Mouse (Mus musculus): ENCODE data around the gene Stk19. TPM values are rescaled to one million over a fixed set of nuclear protein-coding genes. Genes with fewer than 3 reads are reported as not detected.
"Not testable (repeated sequence)": the region's sequence is repeated elsewhere in the genome, so short reads cannot be mapped to it uniquely, and the experiment has no call there.

Gene Stk19
- total and polyA plus RNA-seq, 2 experiments: 7.9 to 19.8 TPM

- H3K9ac ChIP-seq (ENCODE audit: low read depth, low read length); DNase-seq (ENCODE audit: extremely low read depth, low read depth, low spot score); H3K4me3 ChIP-seq (ENCODE audit: insufficient read depth, low read depth, low read length); H3K36me3 ChIP-seq (ENCODE audit: control insufficient read depth, insufficient read depth, low read length); H3K79me2 ChIP-seq (ENCODE audit: control insufficient read depth, insufficient read depth, low read length); H3K27me3 ChIP-seq (ENCODE audit: control insufficient read depth, insufficient read depth, low read length); H3K27ac ChIP-seq (replicated peaks; ENCODE audit: insufficient read depth, low read depth, low read length): not testable (repeated sequence)
- WGBS: 68% methylated on average over 12 of the region's 12 CpGs
- peaks cover 15% of the 10 kb centered on the region for H3K4me1 ChIP-seq (ENCODE audit: control insufficient read depth, insufficient read depth, low read length)
- TF ChIP-seq CTCF (IDR thresholded peaks at IDR 0.05; ENCODE audit: low read depth, low read length): peak; percentile 83
Observed at GRCm38 (mm10) chr17:34813747-34814146, 23.0 kb downstream of the Stk19 start.

DNA sequence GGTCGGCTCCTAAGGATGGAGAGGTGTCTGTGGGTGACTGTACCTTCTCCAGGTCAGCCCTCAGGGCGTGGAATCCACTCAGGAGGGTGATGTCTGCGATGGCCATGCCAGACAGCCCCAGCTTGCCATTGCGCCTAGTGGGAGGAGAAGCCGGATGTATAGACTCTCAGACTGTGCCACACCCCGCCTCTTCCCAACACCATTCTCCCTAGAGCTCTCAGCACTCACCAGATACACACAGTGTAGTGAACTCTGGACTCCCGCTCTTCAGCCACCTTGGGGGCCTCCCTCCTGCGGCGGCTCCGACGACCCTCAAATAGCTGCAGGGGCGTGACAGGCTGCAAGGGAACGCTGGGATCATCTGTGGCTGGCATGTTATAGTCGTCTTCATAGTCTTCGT lies 25.5 kb downstream of the Stk19 start:
- no peak overlapping the region for H3K4me3 ChIP-seq (ENCODE audit: insufficient read depth, low read depth, low read length)
- H3K27ac ChIP-seq (replicated peaks; ENCODE audit: insufficient read depth, low read depth, low read length): no peak overlapping the region
- no peaks in the 10 kb centered on the region for H3K36me3 ChIP-seq (ENCODE audit: control insufficient read depth, insufficient read depth, low read length)
- DNase-seq (ENCODE audit: extremely low read depth, low read depth, low spot score): no peak
- H3K9ac ChIP-seq (ENCODE audit: low read depth, low read length): no peak overlapping the region
- peaks cover 20% of the 10 kb centered on the region for H3K4me1 ChIP-seq (ENCODE audit: control insufficient read depth, insufficient read depth, low read length)
- WGBS: 74% methylated on average over 15 of the region's 15 CpGs
- no peaks in the 10 kb centered on the region for H3K79me2 ChIP-seq (ENCODE audit: control insufficient read depth, insufficient read depth, low read length)
- TF ChIP-seq CTCF (IDR thresholded peaks at IDR 0.05; ENCODE audit: low read depth, low read length): no peak
- no peak for TF ChIP-seq POLR2A (IDR thresholded peaks at IDR 0.05; ENCODE audit: extremely low read depth, insufficient read depth, low read length)
- no peaks in the 10 kb centered on the region for H3K27me3 ChIP-seq (ENCODE audit: control insufficient read depth, insufficient read depth, low read length)

- not testable (repeated sequence) for H3K9ac ChIP-seq (ENCODE audit: low read depth, low read length); H3K4me3 ChIP-seq (ENCODE audit: insufficient read depth, low read depth, low read length); H3K36me3 ChIP-seq (ENCODE audit: control insufficient read depth, insufficient read depth, low read length); H3K79me2 ChIP-seq (ENCODE audit: control insufficient read depth, insufficient read depth, low read length); H3K27ac ChIP-seq (replicated peaks; ENCODE audit: insufficient read depth, low read depth, low read length); H3K27me3 ChIP-seq (ENCODE audit: control insufficient read depth, insufficient read depth, low read length)
- WGBS: 30% methylated on average over 8 of the region's 8 CpGs
- peaks cover 20% of the 10 kb centered on the region for H3K4me1 ChIP-seq (ENCODE audit: control insufficient read depth, insufficient read depth, low read length)
- DNase-seq (ENCODE audit: extremely low read depth, low read depth, low spot score): peak; percentile 53
Observed at GRCm38 (mm10) chr17:34810811-34811210, 25.9 kb downstream of the Stk19 start.

GRCm38 (mm10) chr17:34810411-34810810 lies 26.3 kb downstream of the Stk19 start:
- H3K36me3 ChIP-seq (ENCODE audit: control insufficient read depth, insufficient read depth, low read length); H3K9ac ChIP-seq (ENCODE audit: low read depth, low read length); H3K27me3 ChIP-seq (ENCODE audit: control insufficient read depth, insufficient read depth, low read length); H3K4me3 ChIP-seq (ENCODE audit: insufficient read depth, low read depth, low read length); DNase-seq (ENCODE audit: extremely low read depth, low read depth, low spot score); H3K79me2 ChIP-seq (ENCODE audit: control insufficient read depth, insufficient read depth, low read length): not testable (repeated sequence)
- Histone ChIP-seq H3K27ac (replicated peaks; ENCODE audit: insufficient read depth, low read depth, low read length) (peak overlapping the region; percentile 26; the same call in 1 of the 2 replicates), H3K4me1 (ENCODE audit: control insufficient read depth, insufficient read depth, low read length) (peaks cover 20% of the 10 kb centered on the region)
- WGBS: 88% methylated on average over 5 of the region's 5 CpGs

DNA sequence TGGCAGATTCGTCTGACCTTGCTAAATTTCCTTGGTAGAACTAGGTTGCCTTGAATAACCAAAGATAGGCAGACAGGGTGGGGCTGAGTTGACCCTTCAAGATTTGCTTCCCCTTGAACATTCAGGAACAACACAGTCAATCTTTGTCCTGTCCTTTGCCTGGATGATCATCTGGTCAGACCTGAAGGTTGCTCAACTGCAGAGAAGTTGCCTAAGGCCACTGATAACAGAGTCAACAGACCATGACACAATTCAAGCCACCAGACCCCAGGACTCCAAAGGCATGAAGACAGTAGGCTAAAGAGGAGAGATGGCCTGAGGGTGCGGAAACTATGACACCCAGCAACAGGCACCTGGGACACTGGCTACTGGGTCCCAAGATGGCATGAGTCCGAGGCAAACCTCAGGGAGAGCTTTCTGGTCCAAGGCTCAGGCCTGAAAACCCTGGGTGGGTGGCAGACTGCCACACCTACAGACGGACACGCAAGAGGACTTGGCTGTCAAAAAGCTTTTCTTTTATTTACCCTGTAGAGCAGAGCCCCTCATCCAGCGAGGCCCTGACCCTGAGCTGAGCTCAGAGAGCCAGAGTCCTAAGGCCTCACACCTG lies 28.0 kb downstream of the Stk19 start:
- Histone ChIP-seq H3K9ac (ENCODE audit: low read depth, low read length) (peak overlapping the region; percentile 10; the same call in 1 of the 2 replicates), H3K36me3 (ENCODE audit: control insufficient read depth, insufficient read depth, low read length) (no peaks in the 10 kb centered on the region), H3K27me3 (ENCODE audit: control insufficient read depth, insufficient read depth, low read length) (no peaks in the 10 kb centered on the region), H3K4me1 (ENCODE audit: control insufficient read depth, insufficient read depth, low read length) (peaks cover 13% of the 10 kb centered on the region), H3K79me2 (ENCODE audit: control insufficient read depth, insufficient read depth, low read length) (no peaks in the 10 kb centered on the region), H3K27ac (replicated peaks; ENCODE audit: insufficient read depth, low read depth, low read length) (peak overlapping the region; percentile 88), H3K4me3 (ENCODE audit: insufficient read depth, low read depth, low read length) (0 out of 2 replicates have a peak overlapping the region, but pooled peaks have one; percentile 4)
- WGBS: 21% methylated on average over 6 of the region's 6 CpGs
- TF ChIP-seq CTCF (IDR thresholded peaks at IDR 0.05; ENCODE audit: low read depth, low read length) (no peak), POLR2A (IDR thresholded peaks at IDR 0.05; ENCODE audit: extremely low read depth, insufficient read depth, low read length) (no peak)
- peak; percentile 97 for DNase-seq (ENCODE audit: extremely low read depth, low read depth, low spot score)

DNA sequence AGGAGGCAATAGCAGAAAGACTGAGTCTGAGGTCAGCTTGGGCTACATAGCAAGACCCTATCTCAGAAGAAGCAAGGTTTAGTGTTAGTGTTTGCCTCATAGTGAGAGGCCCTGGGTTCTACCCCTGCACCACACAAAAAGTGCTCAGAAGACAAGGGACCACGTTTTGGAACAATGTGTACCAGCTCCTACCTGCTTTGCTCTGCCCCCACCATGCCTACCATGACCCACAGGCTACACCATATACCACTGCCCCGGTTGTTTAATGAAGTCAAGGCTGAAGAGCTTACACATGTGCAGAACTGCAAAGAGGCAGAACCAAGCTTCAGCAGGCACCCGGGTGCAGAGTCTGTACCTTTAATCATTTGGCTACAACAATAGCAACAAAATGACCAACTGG lies 29.6 kb downstream of the Stk19 start:
- WGBS: 85% methylated on average over 3 of the region's 3 CpGs
- Histone ChIP-seq H3K79me2 (ENCODE audit: control insufficient read depth, insufficient read depth, low read length) (no peaks in the 10 kb centered on the region), H3K27me3 (ENCODE audit: control insufficient read depth, insufficient read depth, low read length) (no peaks in the 10 kb centered on the region), H3K4me3 (ENCODE audit: insufficient read depth, low read depth, low read length) (no peak overlapping the region), H3K36me3 (ENCODE audit: control insufficient read depth, insufficient read depth, low read length) (no peaks in the 10 kb centered on the region), H3K27ac (replicated peaks; ENCODE audit: insufficient read depth, low read depth, low read length) (no peak overlapping the region), H3K4me1 (ENCODE audit: control insufficient read depth, insufficient read depth, low read length) (peaks cover 13% of the 10 kb centered on the region), H3K9ac (ENCODE audit: low read depth, low read length) (no peak overlapping the region)
- no peak for TF ChIP-seq CTCF (IDR thresholded peaks at IDR 0.05; ENCODE audit: low read depth, low read length)
- no peak for TF ChIP-seq POLR2A (IDR thresholded peaks at IDR 0.05; ENCODE audit: extremely low read depth, insufficient read depth, low read length)
- no peak for DNase-seq (ENCODE audit: extremely low read depth, low read depth, low spot score)

All from liver, adult 2 months (tissue).